Mouse (Mus musculus) heart, postnatal 10 days (tissue): ENCODE data around the gene Ino80b. TPM values are rescaled to one million over a fixed set of nuclear protein-coding genes. Genes with fewer than 3 reads are reported as not detected.

Source experiments
- DNase-seq, 2 experiments: peaks; one replicate each; pipeline ENCODE4 v3.0.0; 2021
- intact Hi-C: fragments of 180-260 bp; cut with DNase I; formaldehyde crosslinking; loops from one replicate; pipeline ENCODE4 v1.15.1; 2025
- total RNA-seq, 2 experiments: library from RNA; stranded (reverse); gene quantifications; 2 replicates each; pipeline ENCODE4 v1.2.3; 2021

Ino80b gene
- 10 to 100 TPM; 14.6 to 17.6 TPM for total RNA-seq

- no peak for DNase-seq
- intact Hi-C loops = no loop called here
These were observed at the start of gene Ino80b for GRCm38 (mm10) chr6:83125331-83125730. Gene Ino80b (minus strand): TSS chr6:83125431.

- intact Hi-C loops = no loop called here
- DNase-seq = no peak
These were observed 47.1 kb upstream of the Ino80b start for GRCm38 (mm10) chr6:83172240-83172920.

- DNase-seq = no peak
- intact Hi-C loops = no loop called here
These were observed 45.8 kb upstream of the Ino80b start for GRCm38 (mm10) chr6:83171063-83171462.

GRCm38 (mm10) chr6:83169872-83170271 lies 44.6 kb upstream of the Ino80b start:
- intact Hi-C loops = no loop called here
- DNase-seq = no peak

- intact Hi-C loops = no loop called here
These were observed 41.0 kb upstream of the Ino80b start for GRCm38 (mm10) chr6:83166243-83166630.

GRCm38 (mm10) chr6:83165607-83166242 lies 40.5 kb upstream of the Ino80b start, which contains the start of gene Dctn1:
Gene Dctn1 (plus strand): TSS chr6:83165920.
- intact Hi-C loops = no loop called here
- DNase-seq = peak; percentile 96 to 98

More at GRCm38 (mm10) chr6:83166243-83166630, 41.0 kb upstream of the Ino80b start:
- no peak for DNase-seq

- intact Hi-C loops = no loop called here
- no peak for DNase-seq
These were observed 39.9 kb upstream of the Ino80b start for GRCm38 (mm10) chr6:83165026-83165606.

GRCm38 (mm10) chr6:83162701-83163100 lies 37.5 kb upstream of the Ino80b start:
- intact Hi-C loops = loop anchor here (5.0 kb wide), 1 partner anchor 105 kb away; no protein-coding TSS in a partner anchor

GRCm38 (mm10) chr6:83161921-83162641 lies 36.9 kb upstream of the Ino80b start:
- peak; percentile 44 to 50 for DNase-seq
- intact Hi-C loops = loop anchor here (2.0 to 5.0 kb wide), 2 partner anchors 105 to 165 kb away; no protein-coding TSS in a partner anchor

More at GRCm38 (mm10) chr6:83162701-83163100, 37.5 kb upstream of the Ino80b start:
- peak; percentile 55 to 75 for DNase-seq

- DNase-seq = no peak
- intact Hi-C loops = loop anchor here (2.0 to 5.0 kb wide), 2 partner anchors 106 to 165 kb away; no protein-coding TSS in a partner anchor
These were observed 36.2 kb upstream of the Ino80b start for GRCm38 (mm10) chr6:83161442-83161841.

- intact Hi-C loops = loop anchor here (2.0 kb wide), 1 partner anchor 43 kb away; no protein-coding TSS in a partner anchor
- peak; percentile 43 to 60 for DNase-seq
These were observed 34.2 kb upstream of the Ino80b start for GRCm38 (mm10) chr6:83159456-83159855.

- peak; percentile 58 to 73 for DNase-seq
- intact Hi-C loops = loop anchor here (2.0 kb wide), 1 partner anchor 13 kb away; no protein-coding TSS in a partner anchor
These were observed 31.0 kb upstream of the Ino80b start, which contains the start of the genes Wdr54 and 1700003E16Rik for GRCm38 (mm10) chr6:83156259-83156684. Gene Wdr54 (minus strand): TSS chr6:83156397. Gene 1700003E16Rik (plus strand): TSS chr6:83156404.

GRCm38 (mm10) chr6:83155552-83156238 lies 30.5 kb upstream of the Ino80b start:
- DNase-seq = no peak
- intact Hi-C loops = loop anchor here (2.0 kb wide), 1 partner anchor 13 kb away; no protein-coding TSS in a partner anchor

GRCm38 (mm10) chr6:83153485-83153884 lies 28.3 kb upstream of the Ino80b start:
- intact Hi-C loops = no loop called here

GRCm38 (mm10) chr6:83153038-83153437 lies 27.8 kb upstream of the Ino80b start:
- DNase-seq = no peak
- intact Hi-C loops = no loop called here

More at GRCm38 (mm10) chr6:83153485-83153884, 28.3 kb upstream of the Ino80b start:
- DNase-seq = no peak

GRCm38 (mm10) chr6:83151721-83152120 lies 26.5 kb upstream of the Ino80b start:
- DNase-seq = no peak
- intact Hi-C loops = no loop called here

- DNase-seq = no peak
- intact Hi-C loops = no loop called here
These were observed 22.0 kb upstream of the Ino80b start for GRCm38 (mm10) chr6:83147280-83147679.

GRCm38 (mm10) chr6:83145805-83146204 lies 20.6 kb upstream of the Ino80b start:
- no peak for DNase-seq
- intact Hi-C loops = no loop called here

- intact Hi-C loops = no loop called here
- no peak for DNase-seq
These were observed 20.0 kb upstream of the Ino80b start for GRCm38 (mm10) chr6:83145209-83145608.

GRCm38 (mm10) chr6:83142886-83143285 lies 17.7 kb upstream of the Ino80b start:
- intact Hi-C loops = loop anchor here (2.0 kb wide), 1 partner anchor 14 kb away; the partner anchor contains the start of genes 1700003E16Rik and Wdr54

More at GRCm38 (mm10) chr6:83142886-83143285, 17.7 kb upstream of the Ino80b start:
- no peak for DNase-seq
